Mouse (Mus musculus) lung, adult 2 months (tissue): Measurements from ENCODE around the gene Srek1.

Experiments
- CTCF ChIP-seq: fragments of 200-500 bp; IDR thresholded peaks from 2 replicates; pipeline ENCODE4 v1.5.1; 2011; ENCODE audit warnings: mild to moderate bottlenecking, low read length, control low read depth; ENCODE audit not compliant: insufficient read depth
- POLR2A ChIP-seq: fragments of 200-500 bp; IDR thresholded peaks from 2 replicates; pipeline ENCODE4 v1.6.1; 2011; ENCODE audit warnings: low read depth, mild to moderate bottlenecking, control low read depth, low read length, borderline replicate concordance; ENCODE audit errors: extremely low read depth

DNA sequence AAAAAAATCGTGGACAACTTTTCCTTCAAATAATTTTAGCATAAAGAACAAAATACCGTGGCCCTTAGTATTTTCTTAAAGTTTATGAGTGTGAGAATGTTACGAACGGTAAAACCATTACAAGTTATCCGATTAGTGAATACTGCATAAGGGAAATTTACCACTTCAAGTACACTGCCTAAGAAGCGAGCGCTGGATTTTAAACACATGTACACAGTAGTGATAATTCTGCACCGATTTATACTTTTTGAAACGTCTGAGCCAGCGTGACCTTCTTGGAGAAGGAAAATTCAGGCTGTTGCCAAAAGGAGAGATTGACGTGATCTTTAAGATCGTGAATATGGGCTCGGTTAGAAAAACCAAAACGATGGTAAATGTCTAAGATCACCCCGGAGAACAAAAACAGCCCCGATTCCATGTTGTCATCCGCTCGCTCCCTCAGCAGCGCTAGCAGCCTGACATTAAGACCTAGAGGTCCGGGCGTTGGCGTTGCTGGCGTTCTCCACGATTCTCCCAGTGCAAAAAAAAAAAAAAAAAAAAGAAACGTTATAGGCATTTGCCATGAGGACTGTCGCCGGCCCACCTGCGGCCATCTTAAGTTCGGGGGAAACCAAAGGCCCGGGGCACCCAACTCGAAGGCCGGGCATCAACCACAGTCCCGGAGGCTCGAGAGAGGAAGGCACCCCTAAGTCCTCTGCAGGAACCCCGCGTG is 845 bp downstream of the Srek1 start:
- TF ChIP-seq POLR2A (no peak), CTCF (no peak)
